Mouse (Mus musculus) cortical plate, adult 2 months (tissue): ENCODE results near the gene Ndufb7.

Experiments
- CTCF ChIP-seq: fragments of 200-500 bp; IDR thresholded peaks from 2 replicates; pipeline ENCODE4 v1.5.1; 2011; ENCODE audit warnings: mild to moderate bottlenecking, control low read depth, low read length; ENCODE audit not compliant: insufficient read depth; ENCODE audit errors: extremely low read depth
- POLR2A ChIP-seq: fragments of 200-500 bp; IDR thresholded peaks from 2 replicates; pipeline ENCODE4 v1.6.1; 2011; ENCODE audit warnings: mild to moderate bottlenecking, low read length, control low read depth; ENCODE audit not compliant: insufficient read depth; ENCODE audit errors: extremely low read depth

GRCm38 (mm10) chr8:83613695-83614094, 47.2 kb downstream of the Ndufb7 start:
- TF ChIP-seq CTCF (no peak), POLR2A (no peak)
